Mouse (Mus musculus): ENCODE data around the gene Lpar5.

GRCm38 (mm10) chr6:125097346-125097689 is 29.6 kb downstream of the Lpar5 start:
- no peak for TF ChIP-seq POLR2A (IDR thresholded peaks at IDR 0.05; ENCODE audit: low read depth, low read length)
- no peak for TF ChIP-seq CTCF (IDR thresholded peaks at IDR 0.05; ENCODE audit: extremely low read depth, insufficient read length, insufficient replicate concordance, low read depth, low read length)
